Mouse (Mus musculus) brown adipose tissue, adult 24 weeks (tissue): Measurements from ENCODE around the gene Nkain1. TPM values are rescaled to one million over a fixed set of nuclear protein-coding genes. Genes with fewer than 3 reads are reported as not detected.

Source experiments
- H3K27ac ChIP-seq: fragments of 200-500 bp; replicated peaks from 2 replicates; pipeline ENCODE4 v1.5.1; 2012; ENCODE audit warnings: low read depth, mild to moderate bottlenecking, low read length
- H3K4me1 ChIP-seq: fragments of 200-500 bp; 2 replicates; pipeline ENCODE4 v1.6.1; 2012; ENCODE audit warnings: low read length, mixed read lengths; ENCODE audit not compliant: control insufficient read depth, insufficient read depth, insufficient read length
- H3K4me3 ChIP-seq: fragments of 200-500 bp; 2 replicates; pipeline ENCODE4 v1.5.1; 2012; ENCODE audit warnings: low read depth, mild to moderate bottlenecking, low read length, moderate library complexity; ENCODE audit not compliant: insufficient read depth
- polyA plus RNA-seq: library from polyadenylated mRNA; stranded (reverse); fragments of >200 nt; gene quantifications from 2 replicates; pipeline ENCODE4 v1.2.4, GENCODE M21; 2012; ENCODE audit not compliant: missing spikeins, insufficient read depth, insufficient read length

The Nkain1 gene
- 2.8 and 4.0 TPM in 2 replicates for polyA plus RNA-seq

DNA sequence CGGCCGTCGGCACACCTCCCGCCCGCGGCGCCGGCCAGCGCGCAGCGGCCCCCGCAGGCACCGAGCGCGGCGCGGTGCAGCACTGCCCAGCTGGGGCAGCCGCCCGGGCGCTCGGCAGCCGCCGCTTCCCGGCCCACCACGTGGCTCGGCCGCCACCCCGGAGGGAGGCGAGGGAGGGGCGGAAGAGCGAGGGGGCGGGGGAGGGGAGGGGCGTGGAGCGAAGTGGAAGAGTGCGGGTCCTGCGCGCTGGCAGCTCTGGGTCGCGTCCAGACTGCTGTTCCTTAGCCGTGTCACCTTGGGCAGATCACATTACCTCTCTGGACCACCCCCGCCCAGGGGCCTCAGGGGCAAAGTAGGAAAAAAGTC is at the start of gene Nkain1:
Nkain1 (minus strand) TSS at position 126 of the 366 bp plus-strand sequence.
- Histone ChIP-seq H3K4me1 (no peaks in the 10 kb centered on the region), H3K4me3 (peak within 1 kb of the TSS; percentile 60), H3K27ac (0 out of 2 replicates have a peak within 1 kb of the TSS, but pooled peaks have one; percentile 21)

DNA sequence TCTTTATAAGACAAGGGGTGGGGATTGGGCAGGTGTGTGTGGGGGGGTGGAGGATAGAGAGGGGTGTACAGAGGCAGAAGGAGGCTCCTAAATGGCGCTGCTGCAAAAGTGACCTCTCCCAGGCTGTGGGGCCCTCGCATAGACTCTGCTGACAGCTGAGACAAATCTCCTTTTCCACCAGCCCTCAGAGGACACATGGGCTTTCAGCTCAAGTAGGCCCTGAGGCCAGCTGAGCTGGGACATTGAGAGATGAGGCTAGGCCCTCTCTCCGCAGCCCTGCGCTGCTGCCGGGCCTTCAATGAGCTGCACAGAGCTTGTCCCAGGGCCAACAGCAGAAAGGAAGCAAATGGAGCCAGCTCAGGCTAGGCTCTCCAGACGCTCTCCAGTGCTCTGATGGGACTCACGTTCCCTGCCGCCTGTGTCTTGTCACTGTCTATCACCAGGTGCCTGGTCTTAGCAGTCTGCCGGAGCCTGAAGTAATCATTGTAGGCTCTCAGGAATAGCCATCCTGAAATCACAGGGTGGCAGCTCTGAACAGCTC is 4.8 kb upstream of the Nkain1 start:
- Histone ChIP-seq H3K4me3 (no peak overlapping the region), H3K27ac (no peak overlapping the region), H3K4me1 (no peaks in the 10 kb centered on the region)

DNA sequence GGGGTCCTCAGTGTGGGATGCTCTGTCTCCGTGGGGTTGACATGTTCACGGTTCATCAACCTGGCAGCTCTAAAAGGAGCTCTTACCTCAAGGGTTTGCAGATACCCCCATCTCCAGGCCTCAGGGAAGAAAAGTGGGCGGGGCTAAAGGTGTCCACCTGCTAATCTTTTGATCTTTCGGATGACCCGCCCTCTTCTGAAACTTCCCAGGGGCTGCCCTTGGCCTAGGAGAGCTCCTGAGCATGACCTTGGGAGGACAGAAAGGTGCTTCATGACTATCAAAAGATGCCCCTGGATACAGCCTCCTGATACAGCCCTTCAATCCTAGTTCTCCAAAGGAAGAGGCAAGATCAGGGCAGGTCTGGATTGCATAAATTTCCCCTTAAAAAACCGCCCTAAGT is 3.1 kb upstream of the Nkain1 start:
- Histone ChIP-seq H3K4me3 (no peak overlapping the region), H3K4me1 (no peaks in the 10 kb centered on the region), H3K27ac (no peak overlapping the region)

DNA sequence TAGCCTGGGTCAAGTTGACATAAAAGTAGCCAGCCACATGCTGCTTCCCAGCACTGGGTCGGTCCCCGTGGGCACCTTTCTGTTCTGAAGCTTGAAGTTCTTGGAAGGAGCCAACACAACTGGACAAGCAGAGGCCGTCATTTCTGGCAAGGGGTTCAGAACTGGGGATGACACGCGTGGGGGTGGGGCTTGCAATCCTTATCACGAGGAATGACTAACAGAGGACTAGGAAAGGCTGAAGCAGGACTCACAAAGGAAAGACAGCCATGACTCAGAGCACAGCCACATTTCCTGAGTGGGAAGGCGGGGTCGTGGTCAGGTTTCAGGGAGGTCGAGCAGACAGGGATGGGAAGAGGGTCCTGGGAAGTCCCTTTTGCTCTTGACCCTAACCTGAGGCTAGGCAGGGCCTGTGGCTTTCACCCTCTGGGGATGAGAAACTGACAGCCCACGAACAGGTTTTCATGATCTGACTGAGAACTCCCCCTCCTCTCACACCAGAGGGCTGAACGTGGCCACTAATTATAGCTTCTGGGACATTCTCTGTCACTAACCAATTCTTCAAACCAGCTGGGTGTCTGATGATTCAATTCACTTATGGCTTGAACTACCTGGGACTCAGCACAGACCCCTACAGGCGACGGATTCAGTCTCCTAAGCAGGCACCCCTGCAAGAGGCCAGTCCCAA is 2.4 kb upstream of the Nkain1 start:
- H3K4me1 ChIP-seq = no peaks in the 10 kb centered on the region
- H3K27ac ChIP-seq = no peak overlapping the region
- H3K4me3 ChIP-seq = no peak overlapping the region

DNA sequence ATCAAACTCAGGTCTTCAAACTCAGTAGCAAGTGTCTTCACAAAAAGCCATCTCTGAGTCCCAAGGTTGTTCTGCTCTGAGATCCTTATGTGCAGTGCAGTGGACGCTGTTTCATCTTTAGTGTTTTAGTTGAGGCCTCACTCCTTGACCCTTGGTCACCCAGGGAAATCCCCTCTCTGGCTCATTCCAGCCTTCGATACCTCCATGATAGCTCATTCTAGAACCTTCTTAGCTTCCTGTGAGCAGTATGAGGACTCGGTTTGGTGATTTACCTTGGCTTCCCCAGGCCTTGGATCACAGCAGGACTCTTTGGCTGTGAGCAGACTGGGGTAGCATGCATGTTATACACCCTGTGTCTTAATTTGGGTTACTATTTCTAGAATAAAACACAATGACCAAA is 1.6 kb upstream of the Nkain1 start:
- no peak overlapping the region for H3K4me3 ChIP-seq
- no peak overlapping the region for H3K27ac ChIP-seq
- no peaks in the 10 kb centered on the region for H3K4me1 ChIP-seq

DNA sequence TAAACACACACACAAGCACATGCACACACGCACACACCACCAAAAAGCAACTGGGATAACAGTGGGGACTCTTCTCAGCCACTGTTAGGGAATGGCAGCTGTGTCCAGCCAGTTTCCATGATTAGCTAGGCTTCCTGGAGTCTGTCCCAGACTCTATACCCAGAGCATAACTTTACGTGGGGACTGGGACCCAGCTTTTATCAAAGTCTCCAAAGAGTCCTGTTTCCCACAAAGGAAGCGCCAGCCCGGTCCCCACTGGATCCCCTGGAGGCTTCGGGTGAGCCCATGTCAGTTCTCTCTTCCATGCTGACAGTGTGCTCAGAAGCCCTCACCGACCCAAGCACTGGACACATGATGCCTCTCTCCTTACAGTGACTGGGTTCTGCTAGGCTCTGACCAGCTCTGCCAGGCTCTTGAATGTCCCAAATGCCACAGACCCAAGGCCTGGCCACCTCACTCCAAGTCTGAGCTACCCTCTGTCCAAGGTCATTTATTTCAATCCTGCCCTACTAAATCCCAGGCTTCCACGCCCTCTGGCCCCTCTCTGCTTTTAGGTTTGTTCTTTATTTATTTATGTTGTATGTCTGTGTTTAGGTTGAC is 988 bp upstream of the Nkain1 start:
- Histone ChIP-seq H3K27ac (no peak overlapping the region), H3K4me3 (no peak overlapping the region), H3K4me1 (no peaks in the 10 kb centered on the region)

DNA sequence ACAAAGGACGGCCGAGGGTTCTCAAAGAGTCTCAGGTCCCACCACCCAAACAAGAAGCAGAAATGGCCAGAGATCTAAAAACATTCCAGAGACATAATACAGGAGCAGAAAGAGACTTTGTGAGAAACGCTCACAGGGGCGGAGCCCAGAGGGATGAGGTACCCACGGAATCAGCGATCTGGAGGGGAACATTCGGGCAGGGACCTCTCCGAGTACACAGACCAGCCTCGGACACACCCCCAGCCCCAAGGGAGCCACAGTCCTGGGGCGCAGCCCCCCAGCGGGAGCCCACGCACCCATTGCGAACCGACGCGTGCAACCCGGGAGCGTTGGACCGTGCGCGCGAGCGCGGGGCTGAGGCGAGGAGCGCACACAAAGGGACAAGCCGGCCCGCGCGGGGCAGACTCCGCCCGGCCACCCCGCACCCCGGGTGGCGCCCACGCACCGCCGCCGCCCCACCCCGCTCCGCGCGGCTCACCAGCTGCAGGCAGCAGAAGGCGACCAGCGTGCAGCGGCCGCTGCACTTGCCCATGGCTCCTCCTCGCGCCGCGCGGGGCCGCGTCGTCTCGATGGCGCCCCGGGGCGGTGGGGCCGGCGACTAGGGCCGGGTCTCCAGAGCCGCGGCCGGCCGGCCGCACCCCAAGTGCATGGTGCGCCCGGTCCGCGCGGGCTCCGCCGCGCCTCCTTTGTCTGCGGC is 474 bp downstream of the Nkain1 start:
- no peak overlapping the region for H3K27ac ChIP-seq
- no peaks in the 10 kb centered on the region for H3K4me1 ChIP-seq

DNA sequence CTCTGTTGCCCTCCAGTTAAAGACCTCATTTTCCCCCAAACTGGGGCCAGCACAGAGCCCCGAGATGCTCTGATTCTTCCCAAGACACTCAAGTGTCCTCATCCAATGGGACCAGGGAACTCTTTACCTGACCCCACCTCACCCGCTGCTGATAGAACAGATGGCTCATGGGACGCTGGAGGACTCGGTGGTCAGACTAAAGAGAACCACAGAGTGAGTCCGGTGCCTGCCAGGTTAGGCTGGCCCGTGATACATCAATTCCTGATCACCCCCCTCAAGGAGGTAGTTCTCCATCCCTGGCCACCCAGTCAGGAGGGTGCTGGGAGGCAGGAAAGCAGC is 992 bp downstream of the Nkain1 start:
- Histone ChIP-seq H3K4me1 (no peaks in the 10 kb centered on the region), H3K4me3 (peak overlapping the region; percentile 60), H3K27ac (no peak overlapping the region)

More for the DNA sequence above, 474 bp downstream of the Nkain1 start:
- H3K4me3 ChIP-seq = peak overlapping the region; percentile 60

DNA sequence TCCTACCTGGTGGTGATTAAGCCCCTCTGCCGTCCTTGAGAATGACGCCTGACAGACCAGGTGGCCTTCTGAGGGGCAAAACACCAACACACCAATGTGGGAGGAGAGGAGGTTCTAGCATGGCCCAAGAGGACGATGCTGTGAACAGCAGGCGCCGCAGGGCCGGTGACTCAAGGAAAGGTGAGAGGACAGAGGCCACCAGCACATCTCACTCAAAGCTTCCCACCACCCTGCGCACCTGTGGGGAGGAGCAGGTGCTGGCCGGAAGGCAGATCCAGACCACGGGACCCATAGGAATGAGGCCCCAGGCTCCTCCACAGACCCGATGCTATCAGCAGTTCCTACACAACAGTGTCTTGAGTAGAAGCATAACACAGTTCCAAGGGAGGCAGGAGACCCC is 1.4 kb downstream of the Nkain1 start:
- H3K4me1 ChIP-seq = no peaks in the 10 kb centered on the region
- H3K4me3 ChIP-seq = 0 out of 2 replicates have a peak overlapping the region, but pooled peaks have one; percentile 60
- no peak overlapping the region for H3K27ac ChIP-seq

DNA sequence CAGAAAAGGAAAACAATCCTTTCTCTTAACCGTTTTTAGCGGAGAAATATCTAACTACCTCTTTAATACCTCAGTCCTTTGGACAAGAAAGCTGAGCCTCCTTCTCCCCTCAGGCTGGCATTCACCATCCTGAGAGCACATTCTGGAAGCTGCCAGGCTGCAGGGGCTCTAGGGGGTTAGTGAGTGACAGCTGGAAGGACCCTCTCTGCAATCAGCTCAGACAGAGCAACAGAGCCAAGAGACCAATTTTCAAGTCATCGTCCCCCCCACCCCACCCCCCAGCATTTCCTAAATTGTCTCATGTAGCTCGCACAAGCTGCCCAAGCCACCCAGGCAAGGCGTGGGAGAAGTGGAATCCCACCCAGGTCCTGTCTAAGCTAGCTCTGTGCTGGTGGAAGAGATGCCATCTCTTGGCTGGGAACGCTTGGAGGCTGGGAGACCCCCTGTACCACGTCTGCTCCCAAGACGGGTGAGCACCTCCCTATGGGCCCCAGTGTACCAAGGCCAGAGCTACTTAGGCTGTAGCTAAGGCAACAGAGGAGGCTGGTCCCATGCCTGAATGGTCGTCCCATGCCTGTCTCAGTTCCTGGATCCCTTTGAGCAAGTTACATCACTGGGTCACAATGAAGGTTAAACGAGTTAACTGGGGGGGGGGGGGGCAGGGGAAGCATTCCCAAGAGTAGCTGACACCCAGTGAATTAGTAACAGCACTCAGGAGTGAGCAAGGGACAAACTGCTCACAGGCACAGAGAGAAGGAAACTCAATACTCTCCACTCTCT is 2.8 kb downstream of the Nkain1 start:
- Histone ChIP-seq H3K4me1 (no peaks in the 10 kb centered on the region), H3K27ac (no peak overlapping the region), H3K4me3 (no peak overlapping the region)

DNA sequence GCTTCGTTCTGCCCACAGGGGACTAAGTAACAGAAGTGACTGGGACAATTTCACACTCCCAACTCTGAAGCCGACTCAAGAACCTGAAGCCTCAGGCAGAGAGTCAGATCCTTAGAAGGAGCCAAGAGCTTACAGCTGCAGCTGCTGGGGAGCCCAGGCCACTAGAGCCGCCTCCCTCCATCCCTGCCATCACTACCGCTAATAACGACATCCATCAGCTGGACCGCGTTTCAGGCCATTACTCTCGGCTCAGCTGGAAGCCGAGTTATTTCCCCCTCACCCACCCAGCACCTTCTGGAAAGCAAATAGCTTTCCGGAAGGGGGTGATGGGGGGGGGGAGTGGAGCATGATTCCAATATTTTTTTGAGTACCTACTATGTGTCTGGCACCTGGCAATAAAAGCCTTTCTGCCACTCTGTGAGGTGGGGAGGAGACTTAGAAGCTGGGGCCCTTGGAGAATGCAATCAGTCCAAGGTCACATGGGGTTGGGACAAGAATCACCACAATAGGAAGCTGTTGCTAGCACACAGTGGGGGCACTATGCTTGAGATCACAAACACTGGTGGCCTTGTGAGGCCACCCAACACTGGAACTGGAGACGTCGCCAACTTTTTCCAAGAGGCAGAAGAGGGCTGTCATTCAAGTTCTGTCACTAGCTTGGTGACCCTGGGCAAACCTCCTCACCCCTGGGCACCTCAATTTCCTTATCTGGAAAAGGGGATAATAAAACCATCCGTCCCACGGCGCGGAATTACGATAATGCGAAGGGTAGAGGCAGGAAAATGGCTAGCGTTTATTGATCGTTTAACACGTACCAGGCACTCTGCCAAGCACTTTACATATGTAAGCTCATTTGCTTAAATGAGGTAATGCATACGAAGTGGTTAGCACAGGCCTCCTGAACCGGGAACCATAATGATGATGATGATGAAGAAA is 5.7 kb downstream of the Nkain1 start:
- Histone ChIP-seq H3K4me1 (no peaks in the 10 kb centered on the region), H3K4me3 (no peak overlapping the region), H3K27ac (no peak overlapping the region)

DNA sequence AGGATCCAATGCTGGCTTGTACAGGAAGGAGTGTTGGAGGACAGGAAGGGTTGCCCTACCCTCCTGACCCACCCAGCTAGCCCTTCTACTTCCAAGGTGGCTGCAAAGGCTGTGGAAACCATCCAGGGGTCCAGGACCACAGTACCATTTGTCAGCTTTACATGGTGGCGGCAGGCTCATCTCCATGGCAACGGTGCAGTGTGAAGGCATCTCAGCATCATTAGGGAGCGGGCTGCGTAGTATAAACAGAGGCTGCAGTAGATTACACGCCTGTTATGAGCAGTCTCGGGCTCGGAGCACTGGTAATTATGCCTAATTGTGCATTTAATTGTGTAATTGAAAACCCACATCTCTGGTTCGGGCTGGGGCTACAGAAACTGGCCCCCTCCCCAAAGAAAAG is 10.2 kb downstream of the Nkain1 start:
- Histone ChIP-seq H3K27ac (no peak overlapping the region), H3K4me1 (no peaks in the 10 kb centered on the region), H3K4me3 (no peak overlapping the region)

DNA sequence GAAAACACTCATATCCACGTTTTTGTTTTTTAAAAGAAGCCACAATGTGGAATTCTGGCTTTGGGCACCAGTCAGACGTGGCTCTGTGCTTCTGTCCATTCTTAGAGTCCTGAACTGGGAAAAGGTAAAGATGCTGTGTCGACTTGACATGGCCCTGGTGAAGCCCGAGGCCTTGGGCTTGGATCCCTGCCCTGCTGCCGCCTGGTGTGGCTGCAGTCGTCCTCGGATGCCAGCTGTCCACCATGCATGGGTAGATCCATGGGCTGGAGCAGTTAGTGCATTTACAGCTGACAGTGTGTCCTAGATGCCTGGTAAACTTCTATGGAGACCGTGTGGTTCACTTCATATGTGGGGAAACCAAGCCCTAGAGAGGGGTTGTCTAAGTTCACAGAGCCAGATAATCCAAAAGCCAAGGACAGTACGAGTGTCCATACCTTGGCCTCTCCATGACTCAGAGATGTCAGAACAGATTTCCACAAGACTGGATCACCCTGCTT is 10.7 kb downstream of the Nkain1 start:
- no peaks in the 10 kb centered on the region for H3K4me1 ChIP-seq
- H3K27ac ChIP-seq = no peak overlapping the region
- H3K4me3 ChIP-seq = no peak overlapping the region
